Mouse (Mus musculus): ENCODE measurements around the gene Ebf1. TPM values are rescaled to one million over a fixed set of nuclear protein-coding genes. Genes with fewer than 3 reads are reported as not detected.

Gene Ebf1
- polyA plus RNA-seq, 1 experiment = not detected

DNA sequence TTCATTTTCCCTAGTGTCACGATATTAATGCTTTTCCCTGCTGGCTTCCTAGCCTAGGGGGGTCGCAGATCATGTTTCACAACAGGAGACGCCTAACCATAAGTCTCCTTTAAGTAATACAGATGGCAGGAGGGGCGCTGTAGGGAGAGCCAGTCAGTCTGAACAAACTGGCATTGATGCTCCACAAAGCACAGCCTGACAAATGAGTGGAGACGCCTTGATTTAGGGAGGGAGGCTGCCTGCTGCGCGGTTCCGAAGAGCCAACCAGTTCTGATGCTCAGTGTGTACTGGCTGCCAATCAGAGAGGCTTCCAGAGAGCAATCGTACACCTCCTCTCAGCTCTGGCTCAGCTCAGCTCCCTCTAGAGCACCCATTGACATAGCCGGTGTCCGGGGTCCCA is 189.5 kb downstream of the Ebf1 start:
- H3K4me3 ChIP-seq (ENCODE audit: insufficient read depth, low read depth, low read length) = no peak overlapping the region
- H3K27ac ChIP-seq (ENCODE audit: insufficient read depth, low read depth, low read length) = no peak overlapping the region
- H3K4me1 ChIP-seq (ENCODE audit: control insufficient read depth, insufficient read depth, low read length) = 0 out of 2 replicates have a peak, but pooled peaks cover 3% of the 10 kb centered on the region
- TF ChIP-seq POLR2A (IDR thresholded peaks at IDR 0.05; ENCODE audit: insufficient read depth, low read depth, low read length) (no peak), CTCF (IDR thresholded peaks at IDR 0.05; ENCODE audit: insufficient read depth, low read depth, low read length) (no peak)
- 22% methylated on average over 11 of the region's 11 CpGs for WGBS

DNA sequence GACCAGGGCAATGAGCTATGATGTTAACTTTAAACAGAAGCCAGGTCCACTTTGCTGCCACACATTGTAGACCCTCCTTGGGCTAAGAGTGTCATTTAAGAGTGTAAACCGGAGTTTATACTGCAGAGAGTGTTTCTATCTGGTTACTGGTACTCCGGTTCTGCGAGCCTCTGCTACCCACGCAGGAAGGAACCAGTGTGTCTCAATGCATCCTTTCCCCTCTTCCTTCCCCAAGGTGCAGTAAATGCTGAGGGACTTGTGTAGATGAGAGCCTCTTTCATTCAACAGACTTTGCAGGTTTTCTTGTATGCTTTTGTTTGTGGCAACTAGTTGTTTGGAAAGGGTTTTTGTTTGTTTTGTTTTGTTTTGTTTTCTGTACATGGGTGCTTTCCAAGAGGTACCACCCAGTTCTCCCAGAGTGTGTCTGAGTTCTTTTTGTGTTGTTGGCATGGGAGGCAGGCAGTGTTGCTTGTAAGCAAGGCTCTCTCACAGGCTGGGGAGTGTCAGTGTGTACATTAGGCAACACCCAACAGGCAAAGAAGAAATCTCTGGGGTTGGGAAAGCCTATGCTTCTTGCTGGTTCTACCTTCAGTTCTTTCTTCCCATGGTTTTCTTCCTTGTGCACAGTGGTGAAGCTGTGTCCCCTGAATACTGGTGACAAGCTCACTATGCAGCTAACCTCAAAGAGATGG is 191.9 kb downstream of the Ebf1 start:
- TF ChIP-seq POLR2A (IDR thresholded peaks at IDR 0.05; ENCODE audit: insufficient read depth, low read depth, low read length) (no peak), CTCF (IDR thresholded peaks at IDR 0.05; ENCODE audit: insufficient read depth, low read depth, low read length) (no peak)
- H3K4me3 ChIP-seq (ENCODE audit: insufficient read depth, low read depth, low read length) = no peak overlapping the region
- H3K4me1 ChIP-seq (ENCODE audit: control insufficient read depth, insufficient read depth, low read length) = 0 out of 2 replicates have a peak, but pooled peaks cover 3% of the 10 kb centered on the region
- no peak overlapping the region for H3K27ac ChIP-seq (ENCODE audit: insufficient read depth, low read depth, low read length)
- 90% methylated on average over 4 of the region's 4 CpGs for WGBS

DNA sequence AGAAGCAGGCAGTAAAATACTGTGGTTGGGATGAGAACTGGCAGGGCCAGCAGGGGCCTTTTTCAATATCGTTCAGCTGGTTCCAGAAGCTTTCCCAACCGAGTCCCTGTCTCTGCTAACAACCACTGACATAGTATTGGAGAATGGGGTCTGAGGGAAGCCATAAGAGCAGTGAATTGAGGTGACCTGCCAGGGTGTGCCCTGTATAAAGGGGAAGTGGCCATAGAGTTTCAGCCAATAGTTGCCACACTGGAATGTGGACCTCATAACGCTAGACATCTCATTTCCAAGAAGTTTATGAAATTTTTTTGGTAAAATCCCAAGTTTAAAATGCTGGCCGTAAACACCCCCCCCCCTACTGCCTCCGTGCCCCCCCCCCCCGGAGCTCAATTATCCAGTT is 193.9 kb downstream of the Ebf1 start:
- H3K4me3 ChIP-seq (ENCODE audit: insufficient read depth, low read depth, low read length) = no peak overlapping the region
- TF ChIP-seq POLR2A (IDR thresholded peaks at IDR 0.05; ENCODE audit: insufficient read depth, low read depth, low read length) = no peak
- TF ChIP-seq CTCF (IDR thresholded peaks at IDR 0.05; ENCODE audit: insufficient read depth, low read depth, low read length) = no peak
- 0 out of 2 replicates have a peak, but pooled peaks cover 3% of the 10 kb centered on the region for H3K4me1 ChIP-seq (ENCODE audit: control insufficient read depth, insufficient read depth, low read length)
- WGBS = 83% methylated on average over 6 of the region's 6 CpGs
- no peak overlapping the region for H3K27ac ChIP-seq (ENCODE audit: insufficient read depth, low read depth, low read length)

DNA sequence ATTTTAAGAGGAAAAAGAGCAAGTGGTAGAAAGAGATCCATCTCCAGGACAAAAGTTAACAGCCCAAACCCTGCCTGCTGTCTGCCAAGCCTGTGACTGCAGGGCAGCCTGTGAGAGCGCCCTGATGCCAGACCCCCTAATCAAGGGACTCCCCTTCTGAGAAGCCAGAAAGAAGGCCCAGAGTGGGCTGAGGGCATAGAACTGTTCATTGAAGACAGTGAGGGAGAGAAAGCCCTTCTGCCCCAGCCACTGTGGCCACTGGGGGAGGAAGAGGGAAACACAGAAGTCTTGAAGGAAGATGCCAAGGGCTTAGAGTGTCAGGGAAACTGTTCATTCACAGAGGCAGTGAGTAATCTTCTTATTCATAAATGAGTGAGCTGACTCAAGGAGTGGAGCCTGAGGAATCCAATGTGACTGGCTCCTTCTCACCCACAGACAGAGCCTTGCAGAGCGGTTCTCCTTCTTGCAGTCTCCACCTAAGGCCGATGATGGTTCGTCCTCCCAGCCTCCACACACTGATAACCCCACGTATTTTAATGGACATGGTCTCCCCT is 195.2 kb downstream of the Ebf1 start:
- Histone ChIP-seq H3K4me3 (ENCODE audit: insufficient read depth, low read depth, low read length) (no peak overlapping the region), H3K4me1 (ENCODE audit: control insufficient read depth, insufficient read depth, low read length) (no peaks in the 10 kb centered on the region), H3K27ac (ENCODE audit: insufficient read depth, low read depth, low read length) (no peak overlapping the region)
- TF ChIP-seq CTCF (IDR thresholded peaks at IDR 0.05; ENCODE audit: insufficient read depth, low read depth, low read length) (no peak), POLR2A (IDR thresholded peaks at IDR 0.05; ENCODE audit: insufficient read depth, low read depth, low read length) (no peak)
- WGBS = 97% methylated on average over 5 of the region's 5 CpGs

DNA sequence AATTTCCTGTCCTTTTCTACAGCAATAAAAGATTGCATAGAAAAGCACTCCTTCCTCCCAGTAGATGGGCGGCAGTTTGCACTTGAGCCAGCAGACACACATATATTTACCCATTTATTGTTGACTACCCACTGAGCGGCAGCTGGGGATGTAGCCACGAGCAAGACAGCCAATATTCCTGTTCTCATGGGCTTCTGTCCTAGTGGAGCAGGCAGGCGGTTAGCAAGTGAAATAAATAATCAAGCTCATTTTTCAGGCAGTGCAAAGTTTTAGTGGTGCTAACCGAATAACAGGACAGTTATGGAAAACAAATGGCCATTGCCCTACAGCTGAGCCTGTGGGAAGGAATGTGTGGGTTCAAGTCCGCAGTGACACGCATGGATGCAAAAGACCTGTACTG is 196.4 kb downstream of the Ebf1 start:
- H3K4me1 ChIP-seq (ENCODE audit: control insufficient read depth, insufficient read depth, low read length) = no peaks in the 10 kb centered on the region
- H3K4me3 ChIP-seq (ENCODE audit: insufficient read depth, low read depth, low read length) = no peak overlapping the region
- no peak overlapping the region for H3K27ac ChIP-seq (ENCODE audit: insufficient read depth, low read depth, low read length)
- TF ChIP-seq POLR2A (IDR thresholded peaks at IDR 0.05; ENCODE audit: insufficient read depth, low read depth, low read length) = no peak
- no peak for TF ChIP-seq CTCF (IDR thresholded peaks at IDR 0.05; ENCODE audit: insufficient read depth, low read depth, low read length)
- 75% methylated on average over 7 of the region's 7 CpGs for WGBS

DNA sequence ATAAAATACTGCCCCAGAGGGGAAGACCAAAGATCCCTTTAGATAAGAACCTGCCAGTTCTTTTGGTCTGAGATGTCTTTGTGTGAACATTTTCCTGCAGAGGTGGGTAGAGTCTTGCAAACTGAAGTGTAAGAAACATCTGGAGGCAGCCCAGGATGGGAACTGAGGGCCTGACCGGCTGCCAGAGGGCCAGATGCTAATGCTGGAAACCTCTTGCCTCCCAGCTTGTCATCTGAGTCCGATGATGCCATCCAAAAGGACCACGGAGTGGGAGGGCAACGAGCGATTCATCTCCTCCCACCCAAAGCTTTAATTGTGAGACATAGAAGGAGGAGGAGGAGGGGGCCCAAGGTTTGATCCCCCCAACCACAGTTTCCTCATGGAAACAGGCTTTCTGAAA is 197.7 kb downstream of the Ebf1 start:
- Histone ChIP-seq H3K27ac (ENCODE audit: insufficient read depth, low read depth, low read length) (no peak overlapping the region), H3K4me3 (ENCODE audit: insufficient read depth, low read depth, low read length) (no peak overlapping the region), H3K4me1 (ENCODE audit: control insufficient read depth, insufficient read depth, low read length) (no peaks in the 10 kb centered on the region)
- WGBS = 69% methylated on average over 5 of the region's 5 CpGs
- no peak for TF ChIP-seq CTCF (IDR thresholded peaks at IDR 0.05; ENCODE audit: insufficient read depth, low read depth, low read length)
- no peak for TF ChIP-seq POLR2A (IDR thresholded peaks at IDR 0.05; ENCODE audit: insufficient read depth, low read depth, low read length)

DNA sequence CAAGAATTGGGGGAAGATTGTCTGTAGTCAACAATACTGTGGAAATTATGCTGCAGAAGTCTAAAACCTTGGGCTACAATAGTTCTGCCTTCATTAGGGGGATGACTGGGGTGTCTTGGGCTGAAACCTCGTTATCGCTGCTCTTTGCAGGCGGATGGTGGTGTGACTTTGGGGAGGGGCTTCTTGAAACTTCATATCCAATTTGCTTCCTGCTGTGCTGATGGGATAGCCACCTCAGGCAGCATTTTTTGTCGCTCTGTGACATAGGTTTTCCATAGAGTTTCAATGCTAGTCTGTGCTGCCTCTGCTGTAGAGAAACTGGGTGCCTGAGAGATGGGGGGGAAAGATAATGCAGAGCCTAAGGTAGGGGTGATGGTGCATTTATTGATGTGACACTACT is 198.9 kb downstream of the Ebf1 start:
- TF ChIP-seq POLR2A (IDR thresholded peaks at IDR 0.05; ENCODE audit: insufficient read depth, low read depth, low read length) (no peak), CTCF (IDR thresholded peaks at IDR 0.05; ENCODE audit: insufficient read depth, low read depth, low read length) (no peak)
- Histone ChIP-seq H3K4me1 (ENCODE audit: control insufficient read depth, insufficient read depth, low read length) (no peaks in the 10 kb centered on the region), H3K27ac (ENCODE audit: insufficient read depth, low read depth, low read length) (no peak overlapping the region), H3K4me3 (ENCODE audit: insufficient read depth, low read depth, low read length) (no peak overlapping the region)
- 82% methylated on average over 4 of the region's 4 CpGs for WGBS

DNA sequence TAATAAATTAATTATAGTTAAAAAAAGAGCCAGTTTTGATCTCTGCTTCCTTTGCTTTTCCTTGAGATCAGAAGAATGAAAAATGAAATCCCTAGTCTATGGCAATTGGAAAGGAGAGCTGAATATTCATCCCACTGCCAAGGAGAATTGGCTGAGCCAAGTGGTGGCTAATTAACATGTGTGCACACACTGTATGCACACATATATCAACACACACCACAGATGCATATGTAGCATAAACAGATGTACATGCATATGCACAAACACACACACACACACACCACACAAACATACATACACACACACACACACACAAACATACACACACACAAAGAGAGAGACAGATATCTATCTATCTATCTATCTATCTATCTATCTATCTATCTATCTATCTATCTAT is 205.2 kb downstream of the Ebf1 start:
- Histone ChIP-seq H3K27ac (ENCODE audit: insufficient read depth, low read depth, low read length) (no peak overlapping the region), H3K4me1 (ENCODE audit: control insufficient read depth, insufficient read depth, low read length) (no peaks in the 10 kb centered on the region), H3K4me3 (ENCODE audit: insufficient read depth, low read depth, low read length) (no peak overlapping the region)
- TF ChIP-seq POLR2A (IDR thresholded peaks at IDR 0.05; ENCODE audit: insufficient read depth, low read depth, low read length) (no peak), CTCF (IDR thresholded peaks at IDR 0.05; ENCODE audit: insufficient read depth, low read depth, low read length) (no peak)

DNA sequence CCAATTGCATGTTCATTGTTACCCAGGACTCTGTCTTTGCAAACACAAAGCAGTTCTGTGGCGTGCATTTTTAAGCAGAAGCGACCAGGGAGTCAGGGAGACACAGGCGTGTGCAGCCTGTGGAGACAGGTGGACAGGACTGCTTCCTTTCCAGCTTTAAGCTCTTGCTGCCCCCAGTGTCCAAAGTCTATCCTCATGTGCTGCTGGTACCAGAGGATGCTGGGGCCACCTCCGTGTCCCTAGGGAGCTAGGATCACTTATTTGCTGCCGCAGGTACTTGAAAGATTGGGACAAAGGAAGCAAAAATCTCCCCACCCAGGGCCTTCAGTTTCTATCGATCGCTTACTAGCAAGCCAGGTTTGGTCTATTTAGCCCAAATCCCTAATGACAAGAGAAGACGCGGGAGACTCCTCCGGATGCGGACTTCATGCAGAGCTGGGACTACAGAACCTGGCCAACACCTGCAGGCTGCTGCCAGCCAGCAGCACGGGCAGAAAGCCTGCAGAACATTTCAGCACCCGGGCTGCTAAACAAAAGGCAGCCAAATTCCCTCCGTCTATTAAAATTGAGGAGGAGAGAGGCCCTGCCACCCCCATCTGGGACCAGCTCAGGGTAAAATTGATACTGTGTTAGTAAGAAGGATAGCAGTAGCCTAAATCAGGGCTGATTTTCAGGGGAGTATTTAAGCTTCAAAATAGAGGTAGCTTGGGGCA is 215.3 kb downstream of the Ebf1 start:
- 42% methylated on average over 14 of the region's 14 CpGs for WGBS
- no peak overlapping the region for H3K27ac ChIP-seq (ENCODE audit: insufficient read depth, low read depth, low read length)
- no peaks in the 10 kb centered on the region for H3K4me1 ChIP-seq (ENCODE audit: control insufficient read depth, insufficient read depth, low read length)
- H3K4me3 ChIP-seq (ENCODE audit: insufficient read depth, low read depth, low read length) = no peak overlapping the region
- TF ChIP-seq POLR2A (IDR thresholded peaks at IDR 0.05; ENCODE audit: insufficient read depth, low read depth, low read length) (no peak), CTCF (IDR thresholded peaks at IDR 0.05; ENCODE audit: insufficient read depth, low read depth, low read length) (no peak)

Measured in olfactory bulb, adult 2 months (tissue).